Mouse (Mus musculus): ENCODE results near the gene Gm27027. TPM values are rescaled to one million over a fixed set of nuclear protein-coding genes. Genes with fewer than 3 reads are reported as not detected.

The Gm27027 gene
- not detected for total RNA-seq (2021)

- no peak for DNase-seq
These were observed at the start of gene Gm27027 for GRCm38 (mm10) chr2:93996254-93996653. TSS of gene Gm27027 (minus strand) at chr2:93996354.

DNA sequence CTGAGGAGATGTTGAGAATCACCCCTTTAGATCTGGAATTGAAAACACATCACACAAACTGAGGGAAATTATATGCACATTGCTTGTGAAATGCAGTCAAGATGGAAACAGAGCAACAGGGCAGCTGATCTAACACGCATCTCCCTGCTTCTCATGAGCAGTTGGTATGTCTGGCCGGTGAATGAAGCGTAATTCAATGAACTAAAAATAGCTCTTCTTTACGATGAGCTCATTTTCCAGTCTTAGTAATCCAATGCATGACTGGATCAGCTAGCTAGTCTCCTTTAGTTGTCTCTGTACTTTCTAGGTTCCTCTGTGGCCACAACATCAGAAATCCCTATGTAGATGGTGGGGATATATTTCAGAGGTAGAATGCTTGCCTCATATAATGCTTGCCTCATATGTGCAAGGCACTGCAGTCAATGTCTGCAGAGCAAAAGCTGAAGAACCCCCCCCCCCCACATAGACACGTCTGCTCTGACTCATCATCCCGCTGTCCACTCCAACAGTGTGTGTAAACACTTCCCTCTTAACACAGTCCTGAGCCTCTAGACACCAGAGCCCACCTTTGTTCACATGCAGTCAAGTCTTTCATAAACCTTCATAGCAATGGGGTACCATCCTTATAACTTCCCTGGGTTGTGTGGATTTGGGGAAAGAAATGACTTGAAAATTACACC is 49.4 kb upstream of the Gm27027 start:
- no peak for DNase-seq

GRCm38 (mm10) chr2:94044174-94044573 is 48.0 kb upstream of the Gm27027 start:
- no peak for DNase-seq

DNA sequence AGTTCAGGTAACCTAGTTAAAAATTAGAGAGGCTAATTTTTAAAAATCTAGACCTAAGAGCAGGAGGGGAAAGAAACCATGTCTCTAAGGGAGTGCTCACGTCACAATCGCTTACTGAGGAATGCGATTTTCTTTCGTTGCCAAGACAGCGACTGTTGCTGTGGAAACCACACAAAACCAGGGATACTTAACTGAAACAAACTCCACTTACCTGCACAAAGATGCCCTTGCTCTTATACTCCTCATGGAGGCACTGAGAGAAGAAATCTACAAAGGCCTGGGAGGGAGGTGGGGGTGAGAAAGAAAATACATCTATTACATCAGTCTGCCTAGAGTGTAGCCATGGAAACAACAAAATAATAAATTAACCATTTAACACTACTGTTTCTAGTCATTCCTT is 47.5 kb upstream of the Gm27027 start:
- DNase-seq, result peak; percentile 20 to 35

- no peak for DNase-seq
These were observed 46.3 kb upstream of the Gm27027 start for GRCm38 (mm10) chr2:94042461-94042860.

DNA sequence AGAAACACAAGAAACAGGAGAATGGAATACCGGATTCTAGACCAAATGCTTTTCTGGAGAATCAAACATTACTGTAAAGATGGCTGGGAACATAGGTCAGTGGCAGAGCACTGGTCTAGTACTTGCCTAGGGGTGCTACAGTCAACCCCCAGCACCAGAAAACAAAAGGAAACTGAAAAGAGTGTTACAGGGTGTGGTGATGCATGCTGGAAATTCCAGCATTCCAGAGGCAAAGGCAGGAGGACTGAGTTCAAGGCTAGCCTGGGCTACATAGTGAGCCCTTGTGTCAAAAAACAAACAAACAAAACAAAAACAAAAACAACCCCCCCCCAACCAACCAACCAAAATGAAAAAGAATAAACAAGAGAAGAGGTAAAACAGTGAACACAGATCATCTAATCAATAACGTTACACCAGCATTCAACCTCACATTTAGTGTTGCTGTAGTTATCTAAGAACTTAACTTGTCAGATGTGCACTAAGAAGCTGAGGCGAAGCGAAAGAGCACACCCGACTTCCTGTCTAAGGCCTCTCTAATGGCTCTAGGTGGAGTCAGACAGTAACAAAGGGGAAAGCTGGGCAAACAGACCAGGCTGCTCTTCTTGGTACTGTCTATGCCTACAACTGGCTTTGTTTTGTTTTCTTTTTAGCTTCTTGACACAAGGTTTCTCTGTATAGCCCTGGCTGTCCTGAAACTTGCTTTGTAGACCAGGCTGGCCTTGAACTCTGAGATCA is 44.4 kb upstream of the Gm27027 start:
- no peak for DNase-seq

GRCm38 (mm10) chr2:94035428-94036331 is 39.5 kb upstream of the Gm27027 start:
- DNase-seq, result peak; percentile 81 to 86

DNA sequence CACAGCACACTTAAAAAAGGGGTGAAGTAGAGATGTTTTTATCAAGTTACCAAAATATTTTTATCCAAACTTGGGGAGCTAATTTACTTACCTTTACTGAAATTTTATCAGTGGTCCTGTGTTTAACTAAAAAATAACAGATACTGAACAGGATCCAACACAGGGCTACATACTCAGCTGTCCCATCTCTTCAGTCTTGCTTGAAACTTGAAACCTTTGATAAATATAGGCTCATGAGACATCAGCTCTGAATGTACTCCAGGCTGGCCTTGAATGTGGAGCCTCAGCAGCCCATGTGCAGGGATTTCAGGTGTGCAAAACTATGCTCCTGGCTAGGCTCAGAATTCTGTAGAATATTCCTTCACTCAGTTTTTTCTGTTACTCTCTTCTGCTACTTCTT is 34.4 kb upstream of the Gm27027 start:
- DNase-seq, result no peak

DNA sequence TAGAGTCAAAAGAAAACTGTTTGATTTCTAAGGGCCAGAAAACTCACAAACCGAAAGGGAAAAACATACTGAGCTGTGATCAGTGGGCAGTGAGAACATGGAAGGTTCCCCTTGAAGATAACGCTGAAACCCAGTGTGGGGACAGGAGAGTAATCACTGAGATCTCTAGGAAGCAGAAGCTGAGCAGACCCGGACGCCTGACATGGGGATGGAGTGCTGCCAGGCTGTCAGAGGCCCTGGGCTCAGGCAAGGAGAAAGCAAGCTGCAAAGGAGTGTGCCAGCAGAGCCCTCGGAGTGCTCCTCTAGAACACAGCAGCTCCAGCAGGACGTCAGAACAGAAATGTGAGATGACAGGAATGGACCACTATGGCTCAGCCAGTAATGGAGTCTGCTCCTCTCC is 28.5 kb upstream of the Gm27027 start:
- no peak for DNase-seq

- peak; percentile 90 to 92 for DNase-seq
These were observed 14.5 kb upstream of the Gm27027 start, which contains the start of gene Alkbh3 for GRCm38 (mm10) chr2:94010335-94011291. TSS of gene Alkbh3 (minus strand) at chr2:94010807.

- DNase-seq, result peak; percentile 85 to 86
These were observed 6.2 kb upstream of the Gm27027 start for GRCm38 (mm10) chr2:94002331-94002730.

DNA sequence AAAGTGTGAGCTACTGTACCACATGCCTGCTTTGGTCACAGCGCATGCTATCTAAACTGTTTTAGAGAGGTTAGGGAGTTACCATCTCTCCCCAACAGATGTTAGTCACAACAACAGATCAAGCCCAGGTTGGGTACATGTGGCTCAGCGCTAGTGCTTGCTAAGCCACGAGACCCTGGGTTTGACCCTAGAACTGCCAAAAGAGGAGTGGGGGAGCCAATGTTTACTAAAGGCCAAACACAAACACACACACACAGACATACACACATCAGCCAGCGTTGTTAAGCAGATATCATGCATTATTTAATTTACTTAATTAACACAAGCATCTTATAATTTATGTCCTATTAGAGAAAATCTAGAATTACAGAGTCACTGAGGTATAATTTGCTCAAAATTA is 5.8 kb upstream of the Gm27027 start:
- no peak for DNase-seq

DNA sequence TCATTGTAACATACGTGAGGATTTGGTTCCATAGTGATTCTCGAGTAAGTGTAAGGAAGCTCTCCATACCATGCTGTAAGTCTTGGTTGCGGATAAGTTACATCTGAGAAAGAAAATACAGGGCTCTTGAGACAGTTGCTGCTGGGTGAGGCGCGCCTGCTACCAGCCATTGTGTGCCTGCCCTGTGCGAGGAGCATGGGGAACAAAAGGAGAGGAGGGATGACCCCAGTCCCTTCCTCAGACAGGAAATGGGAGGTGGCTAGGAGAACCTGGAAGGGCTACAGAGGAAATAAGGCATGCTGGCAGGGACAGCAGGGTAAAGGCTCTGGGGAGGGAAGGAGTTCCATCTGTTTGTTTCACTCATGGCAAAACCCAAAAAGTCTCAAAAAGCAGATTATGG is 5.3 kb upstream of the Gm27027 start:
- DNase-seq, result no peak

DNA sequence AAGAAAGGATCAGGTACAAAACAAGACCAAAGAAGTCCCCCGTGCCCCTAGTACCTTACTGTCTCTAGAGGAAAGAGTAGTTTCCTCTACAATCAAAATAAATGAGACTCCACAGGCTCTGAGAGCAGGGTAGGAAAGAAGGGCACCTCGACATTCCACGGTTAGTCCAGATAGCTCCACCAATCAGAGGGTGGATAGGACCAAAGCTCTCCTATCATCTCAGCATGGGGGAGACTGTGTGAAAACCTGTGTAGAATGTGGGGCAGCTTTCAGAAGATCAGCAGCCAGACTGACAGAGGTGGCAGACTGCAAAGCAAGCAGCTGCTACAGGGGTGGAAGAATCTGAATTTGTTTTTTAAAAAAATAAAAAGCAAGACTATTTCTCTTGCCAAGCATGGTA is 3.3 kb downstream of the Gm27027 start:
- no peak for DNase-seq

- DNase-seq, result peak; percentile 43 to 54
These were observed 3.9 kb downstream of the Gm27027 start for GRCm38 (mm10) chr2:93992259-93992658.

GRCm38 (mm10) chr2:93991336-93991735 is 4.8 kb downstream of the Gm27027 start:
- DNase-seq, result no peak

- no peak for DNase-seq
These were observed 7.7 kb downstream of the Gm27027 start for GRCm38 (mm10) chr2:93988440-93988839.

- no peak for DNase-seq
These were observed 13.5 kb downstream of the Gm27027 start for GRCm38 (mm10) chr2:93982457-93983235.

- no peak for DNase-seq
These were observed 16.7 kb downstream of the Gm27027 start for GRCm38 (mm10) chr2:93979249-93980120.

Measured in layer of hippocampus, postnatal 36 days (tissue).